Mouse (Mus musculus): Measurements from ENCODE around the gene Klhdc8a. TPM values are rescaled to one million over a fixed set of nuclear protein-coding genes. Genes with fewer than 3 reads are reported as not detected.

Klhdc8a gene
- polyA plus RNA-seq, 1 experiment from 2014 or later, result 0.32 TPM

- Histone ChIP-seq H3K27me3 (ENCODE audit: insufficient read depth, low read length) (peaks cover 6% of the 10 kb centered on the region; the same call in 1 of the 2 replicates), H3K36me3 (replicated peaks; ENCODE audit: insufficient read depth, low read length) (no peaks in the 10 kb centered on the region), H3K27ac (ENCODE audit: low read depth) (0 out of 2 replicates have a peak overlapping the region, but pooled peaks have one; percentile 7), H3K4me1 (ENCODE audit: insufficient read depth) (peaks cover 19% of the 10 kb centered on the region), H3K4me3 (ENCODE audit: low read depth, low read length) (no peak overlapping the region), H3K4me2 (ENCODE audit: low read depth, low read length) (peak overlapping the region; percentile 29; the same call in 1 of the 2 replicates), H3K9ac (replicated peaks) (no peak overlapping the region), H3K9me3 (ENCODE audit: low read length) (no peaks in the 10 kb centered on the region)
- no peak for ATAC-seq
- TF ChIP-seq CTCF (IDR thresholded peaks at IDR 0.05; ENCODE audit: low read depth), result no peak
- TF ChIP-seq EP300 (IDR thresholded peaks at IDR 0.05; ENCODE audit: low read depth), result no peak
- 44% methylated on average over 10 of the region's 10 CpGs for WGBS (ENCODE audit: insufficient replicate concordance)
- no peak for DNase-seq
These were observed 12.9 kb downstream of the Klhdc8a start for GRCm38 (mm10) chr1:132311174-132311859.

- TF ChIP-seq EP300 (IDR thresholded peaks at IDR 0.05; ENCODE audit: low read depth) (no peak), CTCF (IDR thresholded peaks at IDR 0.05; ENCODE audit: low read depth) (no peak)
- DNase-seq, result no peak
These were observed 13.6 kb downstream of the Klhdc8a start for GRCm38 (mm10) chr1:132312043-132312442.

GRCm38 (mm10) chr1:132312703-132313102 is 14.3 kb downstream of the Klhdc8a start:
- no peak overlapping the region for H3K4me3 ChIP-seq (ENCODE audit: low read depth, low read length)
- H3K9ac ChIP-seq (replicated peaks), result no peak overlapping the region
- peak overlapping the region; percentile 1; the same call in 1 of the 2 replicates for H3K4me2 ChIP-seq (ENCODE audit: low read depth, low read length)
- peak; percentile 58 for DNase-seq
- 53% methylated on average over 3 of the region's 3 CpGs for WGBS (ENCODE audit: insufficient replicate concordance)
- H3K4me1 ChIP-seq (ENCODE audit: insufficient read depth), result peaks cover 26% of the 10 kb centered on the region
- no peak overlapping the region for H3K27ac ChIP-seq (ENCODE audit: low read depth)
- no peaks in the 10 kb centered on the region for H3K36me3 ChIP-seq (replicated peaks; ENCODE audit: insufficient read depth, low read length)
- H3K9me3 ChIP-seq (ENCODE audit: low read length), result no peaks in the 10 kb centered on the region
- TF ChIP-seq CTCF (IDR thresholded peaks at IDR 0.05; ENCODE audit: low read depth) (peak; percentile 88), EP300 (IDR thresholded peaks at IDR 0.05; ENCODE audit: low read depth) (0 out of 2 replicates have a peak, but pooled peaks have one; percentile 19)
- H3K27me3 ChIP-seq (ENCODE audit: insufficient read depth, low read length), result peaks cover 9% of the 10 kb centered on the region; the same call in 1 of the 2 replicates
- ATAC-seq, result peak; percentile 28

More at GRCm38 (mm10) chr1:132312043-132312442, 13.6 kb downstream of the Klhdc8a start:
- Histone ChIP-seq H3K4me3 (ENCODE audit: low read depth, low read length) (no peak overlapping the region), H3K27me3 (ENCODE audit: insufficient read depth, low read length) (peaks cover 9% of the 10 kb centered on the region; the same call in 1 of the 2 replicates), H3K9me3 (ENCODE audit: low read length) (no peaks in the 10 kb centered on the region), H3K4me1 (ENCODE audit: insufficient read depth) (peaks cover 26% of the 10 kb centered on the region), H3K4me2 (ENCODE audit: low read depth, low read length) (peak overlapping the region; percentile 1; the same call in 1 of the 2 replicates), H3K27ac (ENCODE audit: low read depth) (no peak overlapping the region), H3K9ac (replicated peaks) (no peak overlapping the region), H3K36me3 (replicated peaks; ENCODE audit: insufficient read depth, low read length) (no peaks in the 10 kb centered on the region)
- 38% methylated on average over 2 of the region's 2 CpGs for WGBS (ENCODE audit: insufficient replicate concordance)
- no peak for ATAC-seq

- under 1% methylated on average over 67 of the region's 67 CpGs for WGBS (ENCODE audit: insufficient replicate concordance)
- DNase-seq, result peak; percentile 89
- H3K9ac ChIP-seq (replicated peaks), result peak within 1 kb of the TSS; percentile 79
- peak; percentile 80 for ATAC-seq
- H3K4me2 ChIP-seq (ENCODE audit: low read depth, low read length), result peak within 1 kb of the TSS; percentile 91
- H3K9me3 ChIP-seq (ENCODE audit: low read length), result no peaks in the 10 kb centered on the region
- H3K27ac ChIP-seq (ENCODE audit: low read depth), result peak within 1 kb of the TSS; percentile 89
- H3K27me3 ChIP-seq (ENCODE audit: insufficient read depth, low read length), result 0 out of 2 replicates have a peak, but pooled peaks cover 7% of the 10 kb centered on the region
- H3K4me3 ChIP-seq (ENCODE audit: low read depth, low read length), result peak within 1 kb of the TSS; percentile 63
- H3K4me1 ChIP-seq (ENCODE audit: insufficient read depth), result peaks cover 44% of the 10 kb centered on the region
- TF ChIP-seq CTCF (IDR thresholded peaks at IDR 0.05; ENCODE audit: low read depth) (no peak), EP300 (IDR thresholded peaks at IDR 0.05; ENCODE audit: low read depth) (no peak)
- H3K36me3 ChIP-seq (replicated peaks; ENCODE audit: insufficient read depth, low read length), result 0 out of 2 replicates have a peak, but pooled peaks cover 3% of the 10 kb centered on the region
These were observed 17.6 kb downstream of the Klhdc8a start, which contains the start of gene Nuak2 for GRCm38 (mm10) chr1:132315889-132316624. TSS of gene Nuak2 (plus strand) at chr1:132316126.

- WGBS (ENCODE audit: insufficient replicate concordance), result 27% methylated on average over 7 of the region's 7 CpGs
- Histone ChIP-seq H3K27ac (ENCODE audit: low read depth) (peak overlapping the region; percentile 89), H3K4me1 (ENCODE audit: insufficient read depth) (peaks cover 42% of the 10 kb centered on the region), H3K9ac (replicated peaks) (peak overlapping the region; percentile 79), H3K4me2 (ENCODE audit: low read depth, low read length) (peak overlapping the region; percentile 91), H3K27me3 (ENCODE audit: insufficient read depth, low read length) (0 out of 2 replicates have a peak, but pooled peaks cover 7% of the 10 kb centered on the region), H3K9me3 (ENCODE audit: low read length) (no peaks in the 10 kb centered on the region), H3K36me3 (replicated peaks; ENCODE audit: insufficient read depth, low read length) (0 out of 2 replicates have a peak, but pooled peaks cover 3% of the 10 kb centered on the region), H3K4me3 (ENCODE audit: low read depth, low read length) (peak overlapping the region; percentile 63)
- TF ChIP-seq CTCF (IDR thresholded peaks at IDR 0.05; ENCODE audit: low read depth) (no peak), EP300 (IDR thresholded peaks at IDR 0.05; ENCODE audit: low read depth) (no peak)
- ATAC-seq, result no peak
- DNase-seq, result no peak
These were observed 18.2 kb downstream of the Klhdc8a start for GRCm38 (mm10) chr1:132316625-132316994.

DNA sequence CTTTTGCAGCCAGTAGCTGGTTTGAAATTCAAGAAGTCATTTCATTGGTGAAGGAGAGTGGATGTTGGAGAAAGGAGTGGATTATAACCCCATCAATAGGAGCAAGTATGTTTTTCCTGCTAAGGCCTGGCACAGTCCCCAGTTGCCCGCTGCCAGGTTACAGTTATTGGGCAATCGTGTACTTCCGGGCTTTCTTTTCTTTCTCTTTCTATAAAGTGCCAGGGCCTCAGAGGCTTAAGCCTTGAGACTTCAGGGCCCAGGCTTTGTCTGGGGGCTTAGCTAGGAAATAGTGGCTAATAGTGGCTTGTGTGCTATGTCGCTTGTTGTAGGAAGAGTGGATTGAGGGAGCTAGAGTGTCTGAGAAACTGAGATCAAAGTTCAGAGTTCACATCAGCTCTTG is 19.0 kb downstream of the Klhdc8a start:
- Histone ChIP-seq H3K27ac (ENCODE audit: low read depth) (peak overlapping the region; percentile 89), H3K36me3 (replicated peaks; ENCODE audit: insufficient read depth, low read length) (0 out of 2 replicates have a peak, but pooled peaks cover 3% of the 10 kb centered on the region), H3K4me3 (ENCODE audit: low read depth, low read length) (peak overlapping the region; percentile 63)

More for the DNA sequence above, 19.0 kb downstream of the Klhdc8a start:
- peak overlapping the region; percentile 91 for H3K4me2 ChIP-seq (ENCODE audit: low read depth, low read length)
- H3K9ac ChIP-seq (replicated peaks), result peak overlapping the region; percentile 13; the same call in 1 of the 2 replicates
- no peaks in the 10 kb centered on the region for H3K9me3 ChIP-seq (ENCODE audit: low read length)
- WGBS (ENCODE audit: insufficient replicate concordance), result 28% methylated on average over 4 of the region's 4 CpGs
- TF ChIP-seq CTCF (IDR thresholded peaks at IDR 0.05; ENCODE audit: low read depth) (no peak), EP300 (IDR thresholded peaks at IDR 0.05; ENCODE audit: low read depth) (peak; percentile 11; the same call in 1 of the 2 replicates)
- H3K4me1 ChIP-seq (ENCODE audit: insufficient read depth), result peaks cover 42% of the 10 kb centered on the region
- 0 out of 2 replicates have a peak, but pooled peaks cover 7% of the 10 kb centered on the region for H3K27me3 ChIP-seq (ENCODE audit: insufficient read depth, low read length)
- DNase-seq, result no peak
- ATAC-seq, result peak; percentile 32

All from liver, postnatal 0 days (tissue).